Mouse (Mus musculus): ENCODE data around the gene Zfp148. TPM values are rescaled to one million over a fixed set of nuclear protein-coding genes. Genes with fewer than 3 reads are reported as not detected.
"Not testable (repeated sequence)": the region's sequence is repeated elsewhere in the genome, so short reads cannot be mapped to it uniquely, and the experiment has no call there.

The Zfp148 gene
- polyA plus RNA-seq, 1 experiment from 2014 or later = 45.2 TPM

DNA sequence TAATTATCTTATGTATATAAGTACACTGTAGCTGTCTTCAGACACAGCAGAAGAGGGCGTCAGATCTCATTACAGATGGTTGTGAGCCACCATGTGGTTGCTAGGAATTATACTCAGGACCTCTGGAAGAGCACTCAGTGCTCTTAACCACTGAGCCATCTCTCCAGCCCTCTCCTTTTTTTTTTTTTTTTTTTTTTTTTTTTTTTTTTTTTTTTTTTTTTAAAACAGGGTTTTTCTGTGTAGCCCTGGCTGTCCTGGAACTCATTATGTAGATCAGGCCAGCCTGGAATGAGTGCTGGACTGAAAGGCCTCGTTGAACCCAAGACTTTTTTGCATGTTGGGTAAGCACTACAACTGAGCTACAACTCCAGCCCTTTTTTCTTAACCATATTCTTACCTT, 3.4 kb downstream of the Zfp148 start:
- H3K27me3 ChIP-seq (ENCODE audit: poor library complexity, severe bottlenecking); H3K9me3 ChIP-seq; H3K4me3 ChIP-seq; DNase-seq (ENCODE audit: extremely low spot score, low spot score); H3K27ac ChIP-seq: not testable (repeated sequence)
- Histone ChIP-seq H3K4me1 (peaks cover 24% of the 10 kb centered on the region), H3K36me3 (replicated peaks) (peaks cover 22% of the 10 kb centered on the region)
- WGBS = 87% methylated on average over 2 of the region's 2 CpGs

DNA sequence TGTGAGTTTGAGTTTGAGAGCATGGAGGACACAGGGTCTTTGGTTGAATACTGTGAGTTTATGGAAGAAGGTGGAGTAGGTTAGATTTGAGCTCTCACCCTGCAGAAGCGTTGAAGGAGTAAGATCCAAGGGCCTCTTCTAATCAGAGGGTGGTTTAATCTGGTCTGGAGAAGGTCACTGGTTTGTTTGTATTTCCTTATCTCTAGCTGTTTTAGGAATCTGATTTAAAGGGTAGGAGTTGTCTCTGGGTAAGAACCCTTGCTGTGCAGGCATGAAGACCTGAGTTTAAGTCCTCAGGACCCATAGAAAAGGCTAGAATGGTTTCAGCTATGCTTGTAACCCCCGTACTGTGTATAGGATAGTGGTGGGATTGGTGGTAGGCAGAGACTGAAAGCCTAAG, 6.4 kb downstream of the Zfp148 start:
- H3K4me1 ChIP-seq = peaks cover 9% of the 10 kb centered on the region
- H3K9me3 ChIP-seq = no peaks in the 10 kb centered on the region
- WGBS = 90% methylated on average over 2 of the region's 2 CpGs
- H3K4me3 ChIP-seq = no peak overlapping the region
- DNase-seq (ENCODE audit: extremely low spot score, low spot score) = no peak
- H3K27me3 ChIP-seq (ENCODE audit: poor library complexity, severe bottlenecking) = no peaks in the 10 kb centered on the region
- H3K27ac ChIP-seq = no peak overlapping the region
- H3K36me3 ChIP-seq (replicated peaks) = peaks cover 30% of the 10 kb centered on the region

DNA sequence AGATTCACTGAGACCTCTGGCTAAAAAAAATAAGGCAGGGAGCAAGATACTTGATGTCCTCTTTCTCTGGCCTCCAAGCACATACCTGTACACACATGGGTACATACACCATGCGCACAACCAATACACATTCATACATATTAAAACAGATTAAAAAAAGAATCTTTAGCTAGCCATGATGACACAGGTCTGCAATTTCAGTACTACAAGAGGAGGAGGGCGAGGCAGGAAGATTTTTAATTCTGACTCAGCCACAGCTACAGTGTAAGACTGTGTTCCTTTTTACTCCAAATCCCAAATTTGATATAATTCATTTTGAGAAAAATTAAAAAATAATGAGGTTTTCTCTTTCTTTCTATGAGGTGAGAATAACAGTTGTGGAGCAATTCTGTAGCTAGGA, 6.8 kb downstream of the Zfp148 start:
- H3K4me1 ChIP-seq = peaks cover 5% of the 10 kb centered on the region
- no peaks in the 10 kb centered on the region for H3K9me3 ChIP-seq
- no peaks in the 10 kb centered on the region for H3K27me3 ChIP-seq (ENCODE audit: poor library complexity, severe bottlenecking)
- DNase-seq (ENCODE audit: extremely low spot score, low spot score) = no peak
- H3K36me3 ChIP-seq (replicated peaks) = peaks cover 30% of the 10 kb centered on the region
- no peak overlapping the region for H3K27ac ChIP-seq
- no peak overlapping the region for H3K4me3 ChIP-seq
- 95% methylated on average over 2 of the region's 2 CpGs for WGBS

DNA sequence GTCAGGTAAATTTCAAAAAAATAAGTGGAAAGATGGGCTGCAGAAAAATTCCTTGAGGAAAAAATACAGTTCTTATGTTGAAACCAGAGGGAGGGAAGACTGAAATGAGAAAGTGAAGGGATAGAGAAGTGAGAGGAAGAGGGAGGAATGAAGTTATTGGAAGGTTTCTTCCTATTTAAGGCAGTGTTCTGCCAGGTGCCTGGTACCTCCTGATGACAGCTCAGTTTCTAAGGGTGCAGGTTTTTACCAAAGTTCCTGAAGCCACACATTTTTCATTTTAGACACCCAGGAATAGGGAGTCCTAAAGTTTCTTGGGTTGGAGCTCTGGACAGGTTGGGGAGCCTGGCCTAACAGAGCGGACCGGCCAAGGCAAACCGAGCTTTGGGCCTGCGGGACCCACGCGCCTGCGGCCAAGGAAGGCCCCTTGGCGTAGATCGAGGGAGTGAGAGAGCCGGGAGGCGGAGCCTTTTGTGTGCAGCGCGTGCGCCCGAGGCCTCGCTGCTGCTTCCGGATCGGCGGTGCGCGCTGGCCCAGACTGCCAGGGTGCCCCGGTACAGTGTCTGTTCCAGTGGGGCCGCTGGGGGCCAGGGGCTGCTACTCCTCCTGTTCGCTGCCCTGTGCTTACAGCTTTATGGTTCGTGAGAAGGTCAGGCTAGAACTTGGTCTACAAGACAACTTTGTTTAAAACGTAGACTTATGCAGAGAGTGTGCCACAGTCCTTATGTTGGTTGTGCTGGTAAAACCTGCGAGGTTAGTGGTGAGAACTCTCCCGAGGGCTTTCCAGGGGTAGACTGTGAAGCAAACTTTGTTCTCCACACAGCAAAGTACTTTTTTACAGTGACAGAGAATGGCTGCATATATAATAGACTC, 19.5 kb downstream of the Zfp148 start:
- peak; percentile 72 for DNase-seq (ENCODE audit: extremely low spot score, low spot score)
- peak overlapping the region; percentile 85 for H3K27ac ChIP-seq
- H3K36me3 ChIP-seq (replicated peaks) = peaks cover 4% of the 10 kb centered on the region
- H3K4me3 ChIP-seq = peak overlapping the region; percentile 56
- no peaks in the 10 kb centered on the region for H3K27me3 ChIP-seq (ENCODE audit: poor library complexity, severe bottlenecking)
- WGBS = 3% methylated on average over 28 of the region's 28 CpGs
- H3K4me1 ChIP-seq = peaks cover 21% of the 10 kb centered on the region
- no peaks in the 10 kb centered on the region for H3K9me3 ChIP-seq

DNA sequence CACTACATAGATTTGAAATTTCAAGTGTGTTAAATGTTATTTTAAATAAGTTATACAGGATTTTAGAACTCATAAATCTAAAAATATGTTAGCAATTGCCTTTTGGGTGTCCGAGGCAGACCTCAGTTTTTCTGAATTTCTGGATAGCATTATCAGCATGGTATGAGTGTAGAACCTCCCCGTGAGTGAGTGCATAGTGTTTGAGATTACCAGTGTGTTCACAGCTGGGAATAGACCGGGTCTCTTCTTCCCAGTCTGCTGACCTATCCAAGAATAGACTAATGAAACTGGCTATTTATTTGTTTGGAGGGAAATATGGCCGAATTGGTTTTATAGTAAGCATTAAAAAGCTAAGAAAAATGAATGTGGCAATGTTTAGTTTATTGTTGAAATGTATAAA, 20.3 kb downstream of the Zfp148 start:
- Histone ChIP-seq H3K27ac (no peak overlapping the region), H3K36me3 (replicated peaks) (peaks cover 4% of the 10 kb centered on the region), H3K27me3 (ENCODE audit: poor library complexity, severe bottlenecking) (no peaks in the 10 kb centered on the region), H3K9me3 (no peaks in the 10 kb centered on the region), H3K4me1 (peaks cover 21% of the 10 kb centered on the region), H3K4me3 (no peak overlapping the region)
- 82% methylated on average over 4 of the region's 4 CpGs for whole genome bisulfite sequencing
- DNase-seq (ENCODE audit: extremely low spot score, low spot score) = no peak

DNA sequence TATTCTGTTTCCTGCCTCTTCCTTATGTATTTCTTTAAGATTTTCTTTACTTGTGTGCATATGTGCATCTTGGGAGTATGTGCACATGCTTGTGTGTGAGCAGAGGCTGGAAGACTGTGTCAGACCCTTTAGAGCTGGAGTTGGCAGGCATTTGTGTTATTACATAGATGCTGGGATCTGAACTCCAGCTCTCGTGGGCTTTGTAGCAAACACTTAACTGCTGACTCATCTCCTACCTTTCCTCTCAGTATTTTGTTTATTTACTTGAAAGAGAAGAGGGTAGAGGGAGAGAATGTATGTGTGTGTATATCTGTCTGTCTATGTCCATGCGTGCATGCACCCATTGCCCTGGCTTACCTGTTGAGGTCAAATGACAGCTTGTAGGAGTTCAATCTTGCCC, 22.6 kb downstream of the Zfp148 start:
- H3K9me3 ChIP-seq = no peaks in the 10 kb centered on the region
- no peaks in the 10 kb centered on the region for H3K27me3 ChIP-seq (ENCODE audit: poor library complexity, severe bottlenecking)
- no peak overlapping the region for H3K4me3 ChIP-seq
- H3K36me3 ChIP-seq (replicated peaks) = peaks cover 4% of the 10 kb centered on the region
- 89% methylated on average over 2 of the region's 2 CpGs for WGBS
- DNase-seq (ENCODE audit: extremely low spot score, low spot score) = no peak
- peaks cover 21% of the 10 kb centered on the region for H3K4me1 ChIP-seq
- no peak overlapping the region for H3K27ac ChIP-seq

DNA sequence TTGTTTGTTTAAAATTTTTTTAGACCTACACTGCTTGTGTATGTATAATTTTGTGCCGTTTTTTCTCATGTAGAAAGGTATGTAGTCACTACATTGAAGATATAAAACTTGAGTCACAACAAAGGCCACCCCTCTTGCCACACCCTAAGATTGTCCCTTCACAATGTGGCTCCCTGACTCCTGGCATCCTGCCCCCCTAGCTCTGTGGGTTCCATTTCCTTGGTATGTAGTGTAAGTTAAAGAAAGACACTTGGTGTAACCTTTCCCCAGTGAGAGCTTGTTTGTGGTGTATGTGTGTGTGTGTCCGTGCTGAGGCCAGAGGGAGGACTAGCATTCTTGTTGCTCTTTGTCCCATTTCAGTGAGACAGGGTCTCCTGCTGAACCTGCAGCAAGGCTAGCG, 23.4 kb downstream of the Zfp148 start:
- Histone ChIP-seq H3K27ac (no peak overlapping the region), H3K4me1 (peaks cover 21% of the 10 kb centered on the region), H3K9me3 (no peaks in the 10 kb centered on the region), H3K27me3 (ENCODE audit: poor library complexity, severe bottlenecking) (no peaks in the 10 kb centered on the region), H3K4me3 (no peak overlapping the region), H3K36me3 (replicated peaks) (peaks cover 4% of the 10 kb centered on the region)
- 88% methylated on average over 3 of the region's 3 CpGs for WGBS
- DNase-seq (ENCODE audit: extremely low spot score, low spot score) = no peak

DNA sequence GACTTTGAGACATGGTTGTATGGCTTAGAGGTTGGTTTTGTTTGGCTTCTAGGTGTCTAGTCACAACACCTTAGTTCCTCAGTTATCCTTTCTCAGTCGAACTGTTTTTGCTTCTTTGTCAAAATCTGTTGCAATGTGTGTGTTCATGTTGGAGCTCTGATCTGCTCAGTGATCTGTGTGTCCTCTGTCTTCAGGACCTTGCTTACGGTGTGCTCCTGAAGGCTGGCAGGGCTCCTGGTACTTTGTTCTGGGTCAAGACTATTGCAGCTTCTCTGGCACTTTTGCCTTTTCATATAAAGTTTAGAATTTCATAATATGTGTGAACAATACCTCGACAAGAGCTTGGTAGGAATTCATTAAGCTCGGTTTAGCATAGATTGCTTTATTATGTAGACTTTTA, 24.9 kb downstream of the Zfp148 start:
- DNase-seq (ENCODE audit: extremely low spot score, low spot score) = no peak
- Histone ChIP-seq H3K36me3 (replicated peaks) (peaks cover 4% of the 10 kb centered on the region), H3K9me3 (no peaks in the 10 kb centered on the region), H3K4me3 (no peak overlapping the region), H3K27me3 (ENCODE audit: poor library complexity, severe bottlenecking) (no peaks in the 10 kb centered on the region), H3K27ac (no peak overlapping the region), H3K4me1 (peaks cover 14% of the 10 kb centered on the region)
- 89% methylated on average over 4 of the region's 4 CpGs for WGBS

DNA sequence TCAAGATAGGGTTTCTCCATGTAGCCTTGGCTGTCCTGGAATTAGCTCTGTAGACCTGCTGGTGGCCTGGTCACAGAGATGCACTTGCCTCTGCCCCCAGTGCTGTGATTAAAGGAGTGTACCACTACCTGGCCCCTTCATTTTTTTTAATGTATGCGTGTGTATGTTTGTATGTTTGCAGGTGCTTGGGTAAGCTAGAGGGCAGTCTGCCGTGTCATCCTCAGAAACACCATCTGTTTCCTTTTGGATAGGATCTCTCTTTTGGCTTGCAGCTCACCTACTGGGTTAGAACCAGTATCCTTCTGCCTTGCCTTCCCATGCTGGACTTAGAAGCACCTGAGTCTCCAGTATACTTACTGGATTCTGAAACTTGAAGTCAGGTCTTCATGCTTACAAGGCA, 29.5 kb downstream of the Zfp148 start:
- Histone ChIP-seq H3K4me1 (peaks cover 9% of the 10 kb centered on the region), H3K9me3 (no peaks in the 10 kb centered on the region), H3K27me3 (ENCODE audit: poor library complexity, severe bottlenecking) (no peaks in the 10 kb centered on the region), H3K4me3 (no peak overlapping the region), H3K36me3 (replicated peaks) (no peaks in the 10 kb centered on the region), H3K27ac (no peak overlapping the region)
- WGBS = 91% methylated on average over 2 of the region's 2 CpGs
- no peak for DNase-seq (ENCODE audit: extremely low spot score, low spot score)

DNA sequence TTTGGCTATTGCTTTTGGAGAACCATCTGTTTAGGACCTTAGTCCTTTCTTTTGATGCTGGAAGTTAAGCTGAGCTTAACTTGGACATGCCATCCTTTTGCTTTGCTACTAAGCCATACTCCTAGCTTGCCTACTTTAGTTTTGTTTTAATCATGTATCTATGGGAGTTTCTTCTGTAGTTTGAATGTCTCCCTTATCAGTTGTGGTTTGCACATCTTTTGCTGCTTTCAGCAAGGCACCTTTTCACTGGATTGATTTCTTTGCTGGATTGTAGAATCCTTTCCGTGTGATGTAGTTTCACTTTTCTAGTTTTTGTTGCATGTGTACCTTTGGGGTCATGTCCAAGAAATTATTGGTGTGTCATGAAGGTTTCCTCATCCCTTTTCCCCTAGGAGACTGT, 30.0 kb downstream of the Zfp148 start:
- H3K27me3 ChIP-seq (ENCODE audit: poor library complexity, severe bottlenecking) = no peaks in the 10 kb centered on the region
- no peak for DNase-seq (ENCODE audit: extremely low spot score, low spot score)
- no peak overlapping the region for H3K27ac ChIP-seq
- H3K36me3 ChIP-seq (replicated peaks) = no peaks in the 10 kb centered on the region
- 88% methylated on average over 1 of the region's 1 CpGs for WGBS
- no peak overlapping the region for H3K4me3 ChIP-seq
- H3K4me1 ChIP-seq = peaks cover 9% of the 10 kb centered on the region
- no peaks in the 10 kb centered on the region for H3K9me3 ChIP-seq

DNA sequence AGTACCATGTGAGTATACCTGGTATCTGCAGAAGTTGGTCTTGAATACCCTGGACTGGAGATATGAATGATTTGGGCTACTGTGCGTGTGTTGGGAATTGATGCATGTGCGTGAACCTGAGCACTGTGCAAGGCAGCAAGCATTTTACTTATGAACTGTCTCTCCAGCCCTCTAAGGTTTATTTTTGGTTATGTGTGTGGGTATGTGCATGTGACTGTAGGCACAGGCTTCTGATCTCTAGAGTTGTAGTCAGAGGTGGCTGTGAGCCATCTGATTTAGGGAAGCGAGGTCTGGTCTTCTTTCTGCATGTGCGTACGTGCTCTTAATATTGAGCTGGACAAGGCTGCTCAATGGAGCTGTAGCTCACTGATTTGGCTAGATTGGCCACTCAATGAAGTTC, 33.6 kb downstream of the Zfp148 start:
- no peaks in the 10 kb centered on the region for H3K27me3 ChIP-seq (ENCODE audit: poor library complexity, severe bottlenecking)
- H3K36me3 ChIP-seq (replicated peaks) = no peaks in the 10 kb centered on the region
- peaks cover 9% of the 10 kb centered on the region for H3K4me1 ChIP-seq
- DNase-seq (ENCODE audit: extremely low spot score, low spot score) = no peak
- H3K9me3 ChIP-seq = no peaks in the 10 kb centered on the region
- H3K4me3 ChIP-seq = no peak overlapping the region
- 95% methylated on average over 5 of the region's 5 CpGs for WGBS
- H3K27ac ChIP-seq = no peak overlapping the region

DNA sequence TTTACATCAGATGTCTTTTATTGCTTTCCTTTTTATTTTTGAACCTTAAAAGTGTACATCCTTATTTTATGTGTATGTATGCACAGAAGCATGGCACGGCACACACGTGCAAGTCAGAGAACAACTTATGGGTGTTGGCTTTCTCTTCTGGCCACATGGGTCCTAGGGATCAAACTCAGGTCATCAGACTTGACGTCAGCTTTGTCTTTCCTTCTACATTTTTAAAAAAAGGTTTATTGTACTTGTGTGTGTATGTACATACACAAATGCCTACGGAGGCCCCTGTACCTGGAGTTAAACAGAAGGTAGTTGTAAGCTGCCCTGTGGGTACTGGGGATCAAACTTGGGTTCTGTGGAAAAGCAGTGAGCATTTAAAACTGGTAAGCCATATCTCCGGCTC, 35.0 kb downstream of the Zfp148 start:
- 90% methylated on average over 5 of the region's 5 CpGs for WGBS

DNA sequence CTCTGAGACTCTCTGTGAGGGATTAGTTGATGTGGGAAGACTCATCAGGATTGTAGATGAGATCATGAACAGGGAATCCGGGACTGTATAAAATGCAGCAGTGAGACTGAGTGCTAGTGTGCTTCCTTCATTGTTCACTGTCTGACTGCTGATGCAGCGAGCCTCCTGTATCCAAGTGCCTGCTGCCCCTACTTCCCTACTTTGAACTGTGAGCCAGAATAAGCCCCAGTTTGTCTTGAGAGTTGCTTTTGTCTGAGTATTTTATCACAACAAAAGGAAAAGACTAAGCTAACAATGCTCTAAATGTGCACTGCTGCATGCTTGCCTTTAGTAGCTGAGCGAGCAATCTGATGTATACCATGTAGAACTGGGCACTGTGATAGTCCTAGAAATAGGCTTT, 47.7 kb downstream of the Zfp148 start:
- no peak for DNase-seq (ENCODE audit: extremely low spot score, low spot score)
- H3K9me3 ChIP-seq = no peaks in the 10 kb centered on the region
- H3K27me3 ChIP-seq (ENCODE audit: poor library complexity, severe bottlenecking) = no peaks in the 10 kb centered on the region
- H3K4me3 ChIP-seq = no peak overlapping the region
- WGBS = 77% methylated on average over 3 of the region's 3 CpGs
- peaks cover 68% of the 10 kb centered on the region for H3K36me3 ChIP-seq (replicated peaks)
- H3K27ac ChIP-seq = no peak overlapping the region
- peaks cover 12% of the 10 kb centered on the region; the same call in 1 of the 2 replicates for H3K4me1 ChIP-seq

More for the DNA sequence above, 35.0 kb downstream of the Zfp148 start:
- DNase-seq (ENCODE audit: extremely low spot score, low spot score) = no peak
- Histone ChIP-seq H3K4me1 (peaks cover 5% of the 10 kb centered on the region), H3K36me3 (replicated peaks) (peaks cover 5% of the 10 kb centered on the region), H3K27me3 (ENCODE audit: poor library complexity, severe bottlenecking) (no peaks in the 10 kb centered on the region), H3K27ac (no peak overlapping the region), H3K9me3 (no peaks in the 10 kb centered on the region), H3K4me3 (no peak overlapping the region)
